8 mouse cellular contexts compared by ENCODE assay signal in the genomic region with DNA sequence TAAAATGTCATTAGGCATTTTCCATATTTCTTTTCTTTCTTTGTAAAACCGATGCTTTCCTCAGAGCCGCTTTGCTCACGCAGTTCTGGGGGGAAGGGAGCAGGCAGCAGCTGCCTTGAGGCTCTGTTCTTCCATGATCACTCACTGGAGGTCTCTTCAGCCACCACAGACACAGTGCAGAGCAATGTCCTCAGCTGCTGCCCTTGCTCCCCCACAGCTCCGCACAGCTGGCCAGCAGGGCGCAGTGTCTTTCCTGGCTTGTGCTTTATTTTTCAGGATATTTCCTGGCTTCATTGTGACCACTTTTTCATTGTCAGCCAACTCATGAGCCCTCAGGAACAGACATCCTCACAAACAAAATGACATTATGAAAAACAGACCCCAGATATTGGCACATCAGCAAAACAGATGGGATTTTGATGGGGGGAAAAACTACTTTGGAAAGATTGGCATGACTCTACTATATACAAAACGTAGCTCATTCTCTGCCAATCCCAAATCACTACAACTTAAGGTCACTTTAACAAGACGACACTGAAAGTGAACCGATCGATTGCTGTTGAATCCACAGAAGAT.
DNase-seq lines count a peak whose midpoint lies in the region; ATAC-seq and TF ChIP-seq lines count a peak whose summit lies in the region.

No protein-coding gene starts in this region.

- H3K27me3 ChIP-seq in heart, adult 2 months (ENCODE audit: control insufficient read depth, insufficient read depth, low read length): no peaks in the 10 kb centered on the region
- H3K27me3 ChIP-seq in kidney, adult 2 months (replicated peaks; ENCODE audit: control insufficient read depth, insufficient read depth, low read length): no peaks in the 10 kb centered on the region
- H3K27me3 ChIP-seq in lung, embryonic 14.5 days (ENCODE audit: insufficient read depth, low read length): no peaks in the 10 kb centered on the region

- peaks cover 2% of the 10 kb centered on the region; the same call in 1 of the 2 replicates for H3K4me1 ChIP-seq in heart, adult 2 months (ENCODE audit: control insufficient read depth, insufficient read depth, low read length)
- no peaks in the 10 kb centered on the region for H3K4me1 ChIP-seq in kidney, adult 2 months (ENCODE audit: control insufficient read depth, insufficient read depth, low read length)
- no peaks in the 10 kb centered on the region for H3K4me1 ChIP-seq in lung, embryonic 14.5 days (ENCODE audit: insufficient read depth)

- no peaks in the 10 kb centered on the region for H3K79me2 ChIP-seq in heart, adult 2 months (replicated peaks; ENCODE audit: control insufficient read depth, insufficient read depth, low read length)

- TF ChIP-seq POLR2A in heart, adult 2 months (IDR thresholded peaks at IDR 0.05; ENCODE audit: insufficient read depth, low read depth, low read length): 0 out of 2 replicates have a peak, but pooled peaks have one; percentile 23
- no peak for TF ChIP-seq POLR2A in kidney, adult 2 months (IDR thresholded peaks at IDR 0.05; ENCODE audit: low read depth, low read length)

- DNase-seq in adrenal gland, adult (ENCODE audit: inconsistent age in 2 of 2, low spot score in 1 of 2): peak; percentile 32 to 57
- DNase-seq in embryo, embryonic 11 days: peak; percentile 57
- DNase-seq in heart, adult 2 months: peak; percentile 66 to 73
- peak; percentile 74 for DNase-seq in kidney, adult 2 months
- DNase-seq in lung, embryonic 14.5 days: peak; percentile 81
- DNase-seq in retina, postnatal 1 day: peak; percentile 28
- no peak for DNase-seq in layer of hippocampus, adult 8-10 months (ENCODE audit: low spot score in 2 of 2)
- no peak for DNase-seq in left cerebral cortex, postnatal 25 days (ENCODE audit: low spot score in 2 of 2)

- intact Hi-C loops in heart, adult 2 months (cut with DNase I): loop anchor here (2.0 to 5.0 kb wide), 2 partner anchors 106 to 239 kb away; partner anchors contain the start of gene Calcrl
- intact Hi-C loops in left cerebral cortex, postnatal 25 days (cut with DNase I): no loop called here

- no peaks in the 10 kb centered on the region; the same call in 1 of the 2 replicates for H3K36me3 ChIP-seq in heart, adult 2 months (ENCODE audit: control insufficient read depth, insufficient read depth, low read length)
- no peaks in the 10 kb centered on the region for H3K36me3 ChIP-seq in kidney, adult 2 months (ENCODE audit: control insufficient read depth, insufficient read depth, low read length)
- no peaks in the 10 kb centered on the region for H3K36me3 ChIP-seq in lung, embryonic 14.5 days (ENCODE audit: insufficient read depth)

- TF ChIP-seq CTCF in heart, adult 2 months (IDR thresholded peaks at IDR 0.05): peak; percentile 76
- TF ChIP-seq CTCF in kidney, adult 2 months (conservative IDR thresholded peaks at IDR 0.05; ENCODE audit: insufficient read depth, insufficient read length, low read depth, low read length): peak; percentile 48
- TF ChIP-seq CTCF in lung, embryonic 14.5 days (IDR thresholded peaks at IDR 0.05; ENCODE audit: low read depth): peak; percentile 65

- no peaks in the 10 kb centered on the region for H3K9me3 ChIP-seq in lung, embryonic 14.5 days (ENCODE audit: low read depth, low read length)

- H3K9ac ChIP-seq in heart, adult 2 months (ENCODE audit: low read depth, low read length): no peak overlapping the region
- H3K9ac ChIP-seq in lung, embryonic 14.5 days: no peak overlapping the region

- WGBS in heart, adult 2 months: 23% methylated on average over 9 of the region's 9 CpGs
- WGBS in kidney, adult 2 months: 45% methylated on average over 9 of the region's 9 CpGs
- WGBS in lung, embryonic 14.5 days: 32% methylated on average over 9 of the region's 9 CpGs

- no peak overlapping the region for H3K4me3 ChIP-seq in heart, adult 2 months
- H3K4me3 ChIP-seq in kidney, adult 2 months (ENCODE audit: insufficient read depth, low read depth, low read length): no peak overlapping the region
- H3K4me3 ChIP-seq in lung, embryonic 14.5 days (ENCODE audit: low read depth, low read length): no peak overlapping the region

- H3K27ac ChIP-seq in heart, adult 2 months: peak overlapping the region; percentile 82
- H3K27ac ChIP-seq in kidney, adult 2 months (ENCODE audit: insufficient read depth, low read depth, low read length): no peak overlapping the region
- no peak overlapping the region for H3K27ac ChIP-seq in lung, embryonic 14.5 days (ENCODE audit: low read depth)

- no peak overlapping the region for H3K4me2 ChIP-seq in lung, embryonic 14.5 days

- peak; percentile 93 for ATAC-seq in lung, embryonic 14.5 days (ENCODE audit: insufficient read depth)

- peak; percentile 83 for TF ChIP-seq EP300 in heart, adult 2 months (IDR thresholded peaks at IDR 0.05; ENCODE audit: insufficient read depth, low read depth, low read length)

Comparison
In these comparisons a context has a peak if more than half of its experiments do, and no peak if none do; other contexts are left out.
1. DNase-seq: peak in adrenal gland, adult (2 of 2), embryo, embryonic 11 days (single experiment), heart, adult 2 months (2 of 2), kidney, adult 2 months (single experiment), lung, embryonic 14.5 days (single experiment) and retina, postnatal 1 day (single experiment); none in layer of hippocampus, adult 8-10 months (0 of 2) and left cerebral cortex, postnatal 25 days (0 of 2).
2. Peak in every context shown above with its lines, with median percentiles within 50 percentile points of each other: CTCF ChIP-seq.